Mouse (Mus musculus): ENCODE measurements around the gene Unc119. TPM values are rescaled to one million over a fixed set of nuclear protein-coding genes. Genes with fewer than 3 reads are reported as not detected.

Unc119 gene
- polyA plus RNA-seq, 1 experiment from 2014 or later, result 29.5 TPM

GRCm38 (mm10) chr11:78347908-78348307, 4.6 kb downstream of the Unc119 start:
- Histone ChIP-seq H3K9ac (ENCODE audit: low read depth, low read length) (no peak overlapping the region), H3K36me3 (ENCODE audit: control insufficient read depth, insufficient read depth, low read length) (0 out of 2 replicates have a peak, but pooled peaks cover 2% of the 10 kb centered on the region), H3K27me3 (replicated peaks; ENCODE audit: control insufficient read depth, insufficient read depth, low read length) (no peaks in the 10 kb centered on the region), H3K27ac (ENCODE audit: low read length) (no peak overlapping the region), H3K9me3 (ENCODE audit: control insufficient read depth, low read length) (no peaks in the 10 kb centered on the region), H3K4me1 (ENCODE audit: control insufficient read depth, insufficient read depth, low read length) (peaks cover 46% of the 10 kb centered on the region), H3K4me3 (ENCODE audit: low read length) (no peak overlapping the region), H3K4me2 (ENCODE audit: low read depth, low read length) (no peak overlapping the region)
- no peak for ATAC-seq
- 71% methylated on average over 9 of the region's 9 CpGs for WGBS

GRCm38 (mm10) chr11:78348474-78348873, 5.2 kb downstream of the Unc119 start:
- no peak overlapping the region for H3K4me3 ChIP-seq (ENCODE audit: low read length)

GRCm38 (mm10) chr11:78349441-78350358, 6.4 kb downstream of the Unc119 start:
- Histone ChIP-seq H3K36me3 (ENCODE audit: control insufficient read depth, insufficient read depth, low read length) (0 out of 2 replicates have a peak, but pooled peaks cover 2% of the 10 kb centered on the region), H3K27ac (ENCODE audit: low read length) (peak overlapping the region; percentile 60; the same call in 1 of the 2 replicates), H3K4me2 (ENCODE audit: low read depth, low read length) (no peak overlapping the region), H3K9me3 (ENCODE audit: control insufficient read depth, low read length) (no peaks in the 10 kb centered on the region), H3K27me3 (replicated peaks; ENCODE audit: control insufficient read depth, insufficient read depth, low read length) (no peaks in the 10 kb centered on the region), H3K4me1 (ENCODE audit: control insufficient read depth, insufficient read depth, low read length) (peaks cover 37% of the 10 kb centered on the region), H3K4me3 (ENCODE audit: low read length) (no peak overlapping the region), H3K9ac (ENCODE audit: low read depth, low read length) (no peak overlapping the region)
- 60% methylated on average over 4 of the region's 4 CpGs for WGBS
- ATAC-seq, result peak; percentile 71

More at GRCm38 (mm10) chr11:78348474-78348873, 5.2 kb downstream of the Unc119 start:
- peaks cover 45% of the 10 kb centered on the region for H3K4me1 ChIP-seq (ENCODE audit: control insufficient read depth, insufficient read depth, low read length)
- 0 out of 2 replicates have a peak, but pooled peaks cover 2% of the 10 kb centered on the region for H3K36me3 ChIP-seq (ENCODE audit: control insufficient read depth, insufficient read depth, low read length)
- H3K4me2 ChIP-seq (ENCODE audit: low read depth, low read length), result no peak overlapping the region
- H3K9me3 ChIP-seq (ENCODE audit: control insufficient read depth, low read length), result no peaks in the 10 kb centered on the region
- no peak for ATAC-seq
- H3K9ac ChIP-seq (ENCODE audit: low read depth, low read length), result no peak overlapping the region
- 50% methylated on average over 7 of the region's 7 CpGs for WGBS
- no peaks in the 10 kb centered on the region for H3K27me3 ChIP-seq (replicated peaks; ENCODE audit: control insufficient read depth, insufficient read depth, low read length)
- no peak overlapping the region for H3K27ac ChIP-seq (ENCODE audit: low read length)

- no peak overlapping the region for H3K4me2 ChIP-seq (ENCODE audit: low read depth, low read length)
- 0 out of 2 replicates have a peak, but pooled peaks cover 1% of the 10 kb centered on the region for H3K36me3 ChIP-seq (ENCODE audit: control insufficient read depth, insufficient read depth, low read length)
- no peaks in the 10 kb centered on the region for H3K9me3 ChIP-seq (ENCODE audit: control insufficient read depth, low read length)
- peaks cover 12% of the 10 kb centered on the region for H3K4me1 ChIP-seq (ENCODE audit: control insufficient read depth, insufficient read depth, low read length)
- H3K27me3 ChIP-seq (replicated peaks; ENCODE audit: control insufficient read depth, insufficient read depth, low read length), result no peaks in the 10 kb centered on the region
- no peak overlapping the region for H3K9ac ChIP-seq (ENCODE audit: low read depth, low read length)
- ATAC-seq, result no peak
- H3K4me3 ChIP-seq (ENCODE audit: low read length), result no peak overlapping the region
- no peak overlapping the region for H3K27ac ChIP-seq (ENCODE audit: low read length)
- WGBS, result 93% methylated on average over 1 of the region's 1 CpGs
Measured at GRCm38 (mm10) chr11:78353081-78353480, 9.8 kb downstream of the Unc119 start.

GRCm38 (mm10) chr11:78354905-78355304, 11.6 kb downstream of the Unc119 start:
- Histone ChIP-seq H3K27ac (ENCODE audit: low read length) (no peak overlapping the region), H3K4me3 (ENCODE audit: low read length) (no peak overlapping the region), H3K27me3 (replicated peaks; ENCODE audit: control insufficient read depth, insufficient read depth, low read length) (no peaks in the 10 kb centered on the region), H3K36me3 (ENCODE audit: control insufficient read depth, insufficient read depth, low read length) (no peaks in the 10 kb centered on the region), H3K9ac (ENCODE audit: low read depth, low read length) (no peak overlapping the region), H3K4me2 (ENCODE audit: low read depth, low read length) (no peak overlapping the region), H3K4me1 (ENCODE audit: control insufficient read depth, insufficient read depth, low read length) (peaks cover 3% of the 10 kb centered on the region), H3K9me3 (ENCODE audit: control insufficient read depth, low read length) (no peaks in the 10 kb centered on the region)
- 82% methylated on average over 6 of the region's 6 CpGs for WGBS
- ATAC-seq, result no peak

- Histone ChIP-seq H3K27me3 (replicated peaks; ENCODE audit: control insufficient read depth, insufficient read depth, low read length) (no peaks in the 10 kb centered on the region), H3K4me2 (ENCODE audit: low read depth, low read length) (no peak overlapping the region), H3K4me3 (ENCODE audit: low read length) (no peak overlapping the region), H3K36me3 (ENCODE audit: control insufficient read depth, insufficient read depth, low read length) (no peaks in the 10 kb centered on the region), H3K9ac (ENCODE audit: low read depth, low read length) (no peak overlapping the region), H3K27ac (ENCODE audit: low read length) (no peak overlapping the region), H3K4me1 (ENCODE audit: control insufficient read depth, insufficient read depth, low read length) (no peaks in the 10 kb centered on the region), H3K9me3 (ENCODE audit: control insufficient read depth, low read length) (no peaks in the 10 kb centered on the region)
- ATAC-seq, result no peak
- WGBS, result 37% methylated on average over 4 of the region's 4 CpGs
Measured at GRCm38 (mm10) chr11:78355471-78356238, 12.4 kb downstream of the Unc119 start.

GRCm38 (mm10) chr11:78358330-78359007, 15.2 kb downstream of the Unc119 start:
- Histone ChIP-seq H3K4me3 (ENCODE audit: low read length) (no peak overlapping the region), H3K9ac (ENCODE audit: low read depth, low read length) (no peak overlapping the region), H3K4me1 (ENCODE audit: control insufficient read depth, insufficient read depth, low read length) (peaks cover 4% of the 10 kb centered on the region), H3K27ac (ENCODE audit: low read length) (no peak overlapping the region), H3K9me3 (ENCODE audit: control insufficient read depth, low read length) (no peaks in the 10 kb centered on the region), H3K27me3 (replicated peaks; ENCODE audit: control insufficient read depth, insufficient read depth, low read length) (no peaks in the 10 kb centered on the region), H3K4me2 (ENCODE audit: low read depth, low read length) (no peak overlapping the region), H3K36me3 (ENCODE audit: control insufficient read depth, insufficient read depth, low read length) (no peaks in the 10 kb centered on the region)
- 16% methylated on average over 22 of the region's 22 CpGs for WGBS
- peak; percentile 26; the same call in 1 of the 2 replicates for ATAC-seq

- ATAC-seq, result peak; percentile 51
- no peaks in the 10 kb centered on the region for H3K27me3 ChIP-seq (replicated peaks; ENCODE audit: control insufficient read depth, insufficient read depth, low read length)
- no peak overlapping the region for H3K27ac ChIP-seq (ENCODE audit: low read length)
- H3K9ac ChIP-seq (ENCODE audit: low read depth, low read length), result peak overlapping the region; percentile 46; the same call in 1 of the 2 replicates
- H3K4me1 ChIP-seq (ENCODE audit: control insufficient read depth, insufficient read depth, low read length), result peaks cover 18% of the 10 kb centered on the region
- WGBS, result 12% methylated on average over 13 of the region's 13 CpGs
- H3K4me3 ChIP-seq (ENCODE audit: low read length), result peak overlapping the region; percentile 40
- no peaks in the 10 kb centered on the region for H3K9me3 ChIP-seq (ENCODE audit: control insufficient read depth, low read length)
- no peaks in the 10 kb centered on the region for H3K36me3 ChIP-seq (ENCODE audit: control insufficient read depth, insufficient read depth, low read length)
- H3K4me2 ChIP-seq (ENCODE audit: low read depth, low read length), result peak overlapping the region; percentile 53
Measured at GRCm38 (mm10) chr11:78360125-78360788, 17.0 kb downstream of the Unc119 start.

Measured in intestine, embryonic 16.5 days (tissue).